Mouse (Mus musculus) heart, postnatal 14 days (tissue): ENCODE measurements around the gene Gucy2d. TPM values are rescaled to one million over a fixed set of nuclear protein-coding genes. Genes with fewer than 3 reads are reported as not detected.

ENCODE experiments used
- DNase-seq, 2 experiments: peaks; one replicate each; pipeline ENCODE4 v3.0.0; 2021 to 2022
- intact Hi-C: fragments of 180-260 bp; cut with DNase I; formaldehyde crosslinking; loops from one replicate; pipeline ENCODE4 v1.15.1; 2025
- long read RNA-seq, 2 experiments: library from polyadenylated mRNA; stranded (forward); transcript quantifications; one replicate each; pipeline ENCODE4 v2.0.0; 2021
- total RNA-seq, 2 experiments: library from RNA; stranded (reverse); gene quantifications; 2 replicates each; pipeline ENCODE4 v1.2.3; 2021

The Gucy2d gene
- under 1 TPM in 1 of 2 experiments, not detected in 1; 0.17 TPM for total RNA-seq
- long read RNA-seq, experiment 1: 0 reads
- long read RNA-seq, experiment 2, partial matches to known transcripts: 0 of 1 reads
- long read RNA-seq, experiment 2, other reads (novel, unspliced or antisense): 1 of 1 reads

DNA sequence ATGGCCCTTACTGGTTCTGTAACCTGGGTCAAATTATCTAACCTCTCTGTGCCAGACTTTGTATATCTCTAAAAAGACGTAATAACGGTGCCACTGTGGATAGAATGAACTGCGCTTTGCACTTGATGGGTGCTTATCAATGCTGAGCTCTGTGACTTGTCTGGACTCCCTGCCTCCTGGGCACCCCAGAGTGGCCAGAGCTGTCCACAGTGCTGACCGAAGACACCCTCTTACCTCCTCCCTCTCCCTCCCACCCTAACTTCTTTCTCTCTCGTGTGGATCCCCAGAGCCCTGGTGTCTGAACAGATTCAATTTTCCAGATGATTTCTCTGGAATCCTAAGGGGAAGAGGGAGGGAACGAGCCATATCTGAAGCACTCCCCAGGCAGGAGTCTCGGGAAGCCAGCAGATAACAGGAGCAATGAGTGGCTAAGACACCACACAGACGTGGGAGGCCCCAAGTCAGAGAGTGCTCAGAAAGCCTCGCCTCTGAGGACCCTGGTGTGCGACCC lies at the start of gene Gucy2d:
Gene Gucy2d (plus strand): TSS at position 461 of the 511 bp plus-strand sequence.
- intact Hi-C loops: no loop called here
- peak in 1 of 2 experiments; percentile 43 for DNase-seq

- DNase-seq: peak in 1 of 2 experiments; percentile 18
- intact Hi-C loops: loop anchor here (5.0 kb wide), 1 partner anchor 37 kb away; no protein-coding TSS in a partner anchor
These were observed 49.7 kb upstream of the Gucy2d start for GRCm38 (mm10) chr7:98390486-98390885.

GRCm38 (mm10) chr7:98391351-98391936 lies 48.8 kb upstream of the Gucy2d start:
- peak in 1 of 2 experiments; percentile 21 for DNase-seq
- intact Hi-C loops: loop anchor here (5.0 kb wide), 1 partner anchor 36 kb away; no protein-coding TSS in a partner anchor

DNA sequence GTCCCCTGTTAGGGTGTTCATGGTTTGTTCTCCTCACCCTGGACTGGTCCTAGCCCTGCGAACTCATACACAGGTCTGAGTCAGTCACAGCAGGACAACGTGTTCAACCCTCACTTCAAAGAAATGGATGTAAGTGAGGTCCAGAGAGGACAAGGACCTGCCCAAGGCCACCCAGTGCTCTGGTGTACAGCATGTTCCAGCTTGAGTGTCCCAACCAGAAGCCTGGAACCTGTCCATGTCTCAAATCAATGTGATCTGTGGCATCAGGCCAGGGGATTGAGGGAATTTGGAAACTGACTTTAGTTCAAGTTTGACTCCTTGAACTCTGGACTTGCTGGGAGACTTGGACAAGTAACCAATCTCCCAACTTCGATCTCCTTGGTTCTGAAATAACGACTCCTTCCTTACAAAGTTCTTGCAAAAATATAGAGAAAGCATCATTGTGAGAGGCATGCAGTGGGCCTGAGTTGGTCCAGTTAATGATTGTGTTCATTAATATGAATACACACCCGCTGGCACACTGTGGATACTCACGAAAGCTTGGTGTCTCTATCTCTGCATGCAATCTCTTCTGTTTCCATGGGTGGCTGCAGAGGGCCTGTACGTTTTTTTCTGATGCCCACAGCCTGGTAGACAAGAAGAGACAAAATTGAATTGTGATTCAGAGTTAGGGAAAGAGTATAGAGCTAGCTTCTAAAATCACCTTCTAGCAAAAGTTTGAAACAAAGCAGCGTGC lies 47.6 kb upstream of the Gucy2d start:
- intact Hi-C loops: loop anchor here (5.0 kb wide), 1 partner anchor 35 kb away; no protein-coding TSS in a partner anchor
- DNase-seq: no peak

GRCm38 (mm10) chr7:98402582-98403574 lies 37.3 kb upstream of the Gucy2d start:
- intact Hi-C loops: no loop called here
- DNase-seq: no peak

DNA sequence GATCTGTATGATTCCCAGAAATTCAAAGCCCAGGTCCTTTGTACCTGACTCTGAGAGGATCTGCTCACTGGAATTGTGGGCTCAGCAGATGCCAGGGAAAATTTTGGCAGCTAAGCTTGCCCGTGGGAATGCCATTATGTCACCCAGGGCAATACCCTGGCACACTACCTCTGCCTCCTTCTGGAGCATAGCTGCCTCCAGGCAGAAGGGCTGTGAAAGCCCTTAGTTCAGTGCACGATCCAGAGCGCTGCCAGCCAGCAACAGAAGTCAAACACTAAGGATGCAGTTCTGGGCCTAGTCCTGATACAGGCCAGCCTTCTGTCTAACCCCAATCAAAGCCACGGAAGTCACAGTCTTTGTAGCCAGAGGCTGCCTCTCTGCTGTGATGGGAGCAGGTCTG lies 36.2 kb upstream of the Gucy2d start:
- intact Hi-C loops: no loop called here
- no peak for DNase-seq

- no peak for DNase-seq
- intact Hi-C loops: no loop called here
These were observed 32.6 kb upstream of the Gucy2d start for GRCm38 (mm10) chr7:98407615-98408014.

- intact Hi-C loops: no loop called here
- no peak for DNase-seq
These were observed 27.1 kb upstream of the Gucy2d start for GRCm38 (mm10) chr7:98413115-98413514.

DNA sequence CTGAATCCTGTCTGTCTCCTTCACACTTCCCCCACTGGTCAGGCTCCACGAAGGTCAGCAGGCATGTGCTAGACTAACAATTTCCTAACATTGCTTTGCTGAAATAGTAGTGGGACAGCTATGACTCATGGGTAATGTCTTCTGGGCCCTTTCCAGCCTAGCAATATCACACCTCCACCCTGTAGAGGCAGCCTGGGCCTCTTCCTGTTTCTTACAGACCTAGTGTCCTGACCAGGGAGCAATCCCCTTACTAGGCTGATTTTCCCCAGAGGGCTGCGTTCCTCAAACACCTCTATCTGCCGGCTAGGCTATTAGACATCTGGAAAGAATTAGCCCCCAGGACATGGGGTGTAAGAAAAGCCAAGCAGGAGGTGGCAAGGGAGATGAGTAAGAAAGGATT lies 24.7 kb upstream of the Gucy2d start:
- no peak for DNase-seq
- intact Hi-C loops: no loop called here

DNA sequence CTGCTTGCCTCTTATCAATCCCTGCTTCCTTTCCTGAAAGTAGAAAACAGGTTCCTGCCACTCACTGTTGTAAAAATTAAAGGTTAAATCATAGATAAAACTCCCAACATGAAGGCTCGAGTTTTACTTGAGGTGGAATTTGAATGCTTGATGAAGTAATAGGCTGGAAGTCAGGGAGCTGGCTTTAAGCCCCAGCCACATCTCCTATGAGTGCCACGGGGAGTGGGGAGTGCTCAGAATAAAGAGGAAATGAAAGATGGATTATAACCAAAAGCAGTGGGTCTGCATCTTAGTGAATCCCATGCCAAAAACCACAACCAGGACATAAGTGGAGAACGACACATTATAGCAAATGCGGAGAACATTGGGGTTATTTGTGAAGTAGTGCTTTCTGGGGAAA lies 24.2 kb upstream of the Gucy2d start:
- no peak for DNase-seq
- intact Hi-C loops: no loop called here

GRCm38 (mm10) chr7:98418031-98418805 lies 22.0 kb upstream of the Gucy2d start:
- intact Hi-C loops: no loop called here
- DNase-seq: no peak

DNA sequence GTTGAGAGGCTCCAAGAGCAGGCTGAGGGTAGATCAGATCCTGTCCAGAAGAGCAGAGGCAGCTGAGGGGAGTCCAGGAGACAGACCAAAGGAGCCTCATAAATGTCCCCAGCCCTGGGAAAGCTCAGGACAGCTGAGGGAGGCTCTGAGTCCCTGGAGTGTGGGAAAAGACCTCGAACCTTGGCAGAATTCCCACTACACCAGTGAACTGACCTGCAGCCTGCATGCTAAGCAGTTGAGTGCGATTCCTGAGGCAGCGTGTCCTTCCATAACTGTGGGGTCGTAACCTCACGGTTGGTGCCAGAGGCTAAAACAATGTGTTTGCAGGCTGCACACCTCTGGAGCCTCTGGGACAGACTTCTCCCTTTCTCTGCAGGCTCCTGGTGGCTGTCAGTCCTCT lies 20.9 kb upstream of the Gucy2d start:
- intact Hi-C loops: no loop called here

GRCm38 (mm10) chr7:98423546-98423945 lies 16.7 kb upstream of the Gucy2d start:
- no peak for DNase-seq
- intact Hi-C loops: no loop called here

More for the DNA sequence above, 20.9 kb upstream of the Gucy2d start:
- DNase-seq: no peak

DNA sequence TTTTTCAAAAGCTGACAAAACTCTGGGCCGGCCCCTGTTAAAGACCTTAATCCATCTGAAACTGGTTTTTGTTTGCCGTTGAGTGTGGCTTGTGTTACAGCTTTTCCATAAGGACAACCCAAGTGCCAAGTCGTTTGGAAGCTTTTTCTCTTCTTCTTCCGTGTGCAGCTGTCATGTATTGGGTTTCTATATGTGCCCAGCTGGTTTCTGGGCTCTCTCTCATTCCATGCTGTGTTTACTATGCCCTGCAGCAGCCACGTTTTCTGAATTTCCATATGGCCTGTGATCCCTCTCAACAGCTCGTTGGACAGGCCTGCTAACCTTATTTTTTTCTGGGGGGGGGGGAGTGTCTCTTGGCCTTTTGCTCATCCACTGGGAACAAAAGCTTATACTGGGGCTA lies 15.8 kb upstream of the Gucy2d start:
- DNase-seq: no peak
- intact Hi-C loops: no loop called here

GRCm38 (mm10) chr7:98425551-98425950 lies 14.7 kb upstream of the Gucy2d start:
- no peak for DNase-seq
- intact Hi-C loops: loop anchor here (5.0 kb wide), 1 partner anchor 33 kb away; no protein-coding TSS in a partner anchor

DNA sequence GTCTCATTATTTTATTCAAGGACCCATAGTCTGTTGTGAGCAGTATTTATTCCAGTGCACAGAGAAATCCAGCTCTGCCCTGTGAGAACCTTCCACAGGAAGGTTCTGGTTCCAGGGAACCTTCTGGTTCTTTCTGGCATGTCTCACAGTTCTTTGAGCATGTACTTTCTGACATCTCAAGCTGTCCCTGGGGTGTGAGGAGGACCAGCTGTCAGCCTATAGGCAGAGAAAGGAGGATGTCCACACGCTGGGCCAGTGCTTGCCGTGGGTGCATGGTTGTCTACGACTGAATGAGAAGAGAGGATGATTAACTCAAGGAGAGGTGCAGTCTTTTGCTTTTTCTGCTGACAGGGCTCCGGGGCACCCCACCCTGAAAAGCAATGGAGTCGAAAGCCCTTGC lies 13.6 kb upstream of the Gucy2d start:
- no peak for DNase-seq
- intact Hi-C loops: loop anchor here (5.0 kb wide), 1 partner anchor 34 kb away; no protein-coding TSS in a partner anchor

DNA sequence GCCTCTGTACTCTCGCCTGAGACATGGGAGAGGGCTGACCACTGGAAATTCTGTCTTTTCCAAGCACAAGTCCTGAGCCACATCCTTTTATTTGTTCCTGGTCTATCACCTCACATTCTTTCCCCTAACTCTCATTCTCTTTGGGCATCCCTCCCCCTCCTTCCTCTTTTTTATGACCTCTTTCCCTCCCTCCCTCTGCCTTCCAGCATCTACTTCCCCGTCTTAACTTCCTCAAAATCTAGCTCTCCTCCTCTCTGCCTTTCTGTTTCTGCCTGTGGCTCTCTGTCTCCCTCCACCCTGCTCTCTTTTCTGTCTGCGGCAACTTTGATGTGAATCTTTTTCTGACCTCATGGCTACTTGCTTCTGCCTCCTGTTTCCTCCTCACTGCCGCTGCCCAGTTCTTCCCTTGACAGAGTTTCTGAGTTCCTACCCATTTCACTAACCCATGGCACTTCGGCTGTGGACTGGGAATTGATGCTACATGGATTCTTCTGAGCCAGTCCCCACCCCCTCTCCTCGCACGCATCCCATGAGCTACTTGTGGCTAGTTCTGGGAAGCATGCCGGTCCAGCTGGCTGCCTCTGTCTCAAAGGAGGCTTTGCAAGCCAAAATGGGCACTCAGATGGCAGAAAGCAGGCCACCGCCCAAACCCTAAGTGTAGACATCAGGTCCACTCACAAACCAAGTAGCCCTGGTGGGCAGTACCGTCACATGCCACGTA lies 12.9 kb upstream of the Gucy2d start:
- intact Hi-C loops: loop anchor here (5.0 kb wide), 1 partner anchor 35 kb away; no protein-coding TSS in a partner anchor
- DNase-seq: no peak

- no peak for DNase-seq
- intact Hi-C loops: loop anchor here (5.0 kb wide), 1 partner anchor 37 kb away; no protein-coding TSS in a partner anchor
These were observed 10.6 kb upstream of the Gucy2d start for GRCm38 (mm10) chr7:98429579-98429978.
